Mouse (Mus musculus) forebrain, embryonic 12.5 days (tissue): ENCODE data around the gene St6galnac3. TPM values are rescaled to one million over a fixed set of nuclear protein-coding genes. Genes with fewer than 3 reads are reported as not detected.

Source experiments
- ATAC-seq: fragments of 200-750 bp; cut with Nextera tagmentation; 2 replicates; pipeline ENCODE4 v1.8.0; 2017; ENCODE audit warnings: moderate TSS enrichment; ENCODE audit not compliant: low FRiP score
- H3K27ac ChIP-seq: fragments of 300-500 bp; sonication (generic); 2 replicates; pipeline ENCODE4 v1.5.1; 2016; ENCODE audit warnings: mild to moderate bottlenecking
- H3K27me3 ChIP-seq: fragments of 300-500 bp; sonication (generic); 2 replicates; pipeline ENCODE4 v1.6.1; 2016; ENCODE audit warnings: mild to moderate bottlenecking
- H3K36me3 ChIP-seq: fragments of 300-500 bp; sonication (generic); replicated peaks from 2 replicates; pipeline ENCODE4 v1.6.1; 2016; ENCODE audit warnings: mild to moderate bottlenecking
- H3K4me1 ChIP-seq: fragments of 300-500 bp; sonication (generic); 2 replicates; pipeline ENCODE4 v1.6.1; 2016
- H3K4me2 ChIP-seq: fragments of 300-500 bp; sonication (generic); 2 replicates; pipeline ENCODE4 v1.6.1; 2016; ENCODE audit warnings: mild to moderate bottlenecking, moderate library complexity
- H3K4me3 ChIP-seq: fragments of 300-500 bp; sonication (generic); replicated peaks from 2 replicates; pipeline ENCODE4 v1.5.1; 2016; ENCODE audit warnings: mild to moderate bottlenecking
- H3K9ac ChIP-seq: fragments of 300-500 bp; sonication (generic); 2 replicates; pipeline ENCODE4 v1.6.1; 2016; ENCODE audit warnings: mild to moderate bottlenecking
- H3K9me3 ChIP-seq: fragments of 300-500 bp; sonication (generic); 2 replicates; pipeline ENCODE4 v1.6.1; 2016
- WGBS: fragments of 180-500 bp; shearing (Covaris S2); methylation state at CpG from one replicate; pipeline ENCODE4 v1.1.7; 2016; 5-methylcytosine and 5-hydroxymethylcytosine counted together
- polyA plus RNA-seq: library from polyadenylated mRNA; unstranded; fragments of >200 nt; fragmentation: Nextera tagmentation; extraction: Ambion mirVana; gene quantifications from 2 replicates; pipeline ENCODE4 v1.2.1, GENCODE M21; 2016

St6galnac3 gene
- polyA plus RNA-seq, 1 experiment from 2014 or later: 26.9 TPM

- no peaks in the 10 kb centered on the region for H3K9me3 ChIP-seq
- ATAC-seq: no peak
- 93% methylated on average over 5 of the region's 5 CpGs for WGBS
- H3K27ac ChIP-seq: no peak overlapping the region
- H3K4me3 ChIP-seq: no peak overlapping the region
- no peak overlapping the region for H3K9ac ChIP-seq
- H3K36me3 ChIP-seq: no peaks in the 10 kb centered on the region
- no peaks in the 10 kb centered on the region for H3K4me1 ChIP-seq
- no peak overlapping the region for H3K4me2 ChIP-seq
- no peaks in the 10 kb centered on the region for H3K27me3 ChIP-seq
Observed at GRCm38 (mm10) chr3:153204046-153204445, 520.9 kb downstream of the St6galnac3 start.

- H3K27ac ChIP-seq: no peak overlapping the region
- H3K9ac ChIP-seq: no peak overlapping the region
- ATAC-seq: no peak
- H3K4me2 ChIP-seq: no peak overlapping the region
- H3K36me3 ChIP-seq: no peaks in the 10 kb centered on the region
- no peak overlapping the region for H3K4me3 ChIP-seq
- no peaks in the 10 kb centered on the region for H3K27me3 ChIP-seq
- no peaks in the 10 kb centered on the region for H3K9me3 ChIP-seq
- no peaks in the 10 kb centered on the region for H3K4me1 ChIP-seq
- 93% methylated on average over 10 of the region's 10 CpGs for WGBS
Observed at GRCm38 (mm10) chr3:153201835-153202234, 523.1 kb downstream of the St6galnac3 start.

GRCm38 (mm10) chr3:153200801-153201200 is 524.2 kb downstream of the St6galnac3 start:
- H3K4me3 ChIP-seq: no peak overlapping the region
- 92% methylated on average over 12 of the region's 12 CpGs for WGBS
- no peaks in the 10 kb centered on the region for H3K4me1 ChIP-seq
- H3K27me3 ChIP-seq: no peaks in the 10 kb centered on the region
- no peaks in the 10 kb centered on the region for H3K9me3 ChIP-seq
- H3K36me3 ChIP-seq: no peaks in the 10 kb centered on the region
- H3K27ac ChIP-seq: no peak overlapping the region
- H3K4me2 ChIP-seq: no peak overlapping the region
- no peak for ATAC-seq
- H3K9ac ChIP-seq: no peak overlapping the region

GRCm38 (mm10) chr3:153200076-153200475 is 524.9 kb downstream of the St6galnac3 start:
- 93% methylated on average over 11 of the region's 11 CpGs for WGBS
- H3K27me3 ChIP-seq: no peaks in the 10 kb centered on the region
- ATAC-seq: no peak

GRCm38 (mm10) chr3:153199251-153199650 is 525.7 kb downstream of the St6galnac3 start:
- Histone ChIP-seq H3K9ac (no peak overlapping the region), H3K4me2 (no peak overlapping the region), H3K27ac (no peak overlapping the region), H3K9me3 (no peaks in the 10 kb centered on the region), H3K4me3 (no peak overlapping the region), H3K36me3 (no peaks in the 10 kb centered on the region), H3K4me1 (no peaks in the 10 kb centered on the region), H3K27me3 (no peaks in the 10 kb centered on the region)
- WGBS: 82% methylated on average over 8 of the region's 8 CpGs
- no peak for ATAC-seq

More at GRCm38 (mm10) chr3:153200076-153200475, 524.9 kb downstream of the St6galnac3 start:
- Histone ChIP-seq H3K27ac (no peak overlapping the region), H3K4me2 (no peak overlapping the region), H3K4me1 (no peaks in the 10 kb centered on the region), H3K36me3 (no peaks in the 10 kb centered on the region), H3K4me3 (no peak overlapping the region), H3K9ac (no peak overlapping the region), H3K9me3 (no peaks in the 10 kb centered on the region)

GRCm38 (mm10) chr3:153198514-153198913 is 526.5 kb downstream of the St6galnac3 start:
- ATAC-seq: no peak
- H3K4me2 ChIP-seq: no peak overlapping the region
- WGBS: 85% methylated on average over 4 of the region's 4 CpGs

GRCm38 (mm10) chr3:153193025-153193424 is 531.9 kb downstream of the St6galnac3 start:
- no peak overlapping the region for H3K9ac ChIP-seq
- no peak overlapping the region for H3K27ac ChIP-seq
- WGBS: 78% methylated on average over 7 of the region's 7 CpGs
- no peaks in the 10 kb centered on the region for H3K27me3 ChIP-seq
- no peak for ATAC-seq
- H3K4me2 ChIP-seq: no peak overlapping the region
- H3K4me3 ChIP-seq: no peak overlapping the region
- no peaks in the 10 kb centered on the region for H3K9me3 ChIP-seq
- H3K36me3 ChIP-seq: no peaks in the 10 kb centered on the region
- H3K4me1 ChIP-seq: no peaks in the 10 kb centered on the region

More at GRCm38 (mm10) chr3:153198514-153198913, 526.5 kb downstream of the St6galnac3 start:
- no peaks in the 10 kb centered on the region for H3K27me3 ChIP-seq
- H3K9me3 ChIP-seq: no peaks in the 10 kb centered on the region
- no peak overlapping the region for H3K9ac ChIP-seq
- no peak overlapping the region for H3K27ac ChIP-seq
- no peaks in the 10 kb centered on the region for H3K4me1 ChIP-seq
- H3K36me3 ChIP-seq: no peaks in the 10 kb centered on the region
- H3K4me3 ChIP-seq: no peak overlapping the region

GRCm38 (mm10) chr3:153190742-153191141 is 534.2 kb downstream of the St6galnac3 start:
- WGBS: 77% methylated on average over 2 of the region's 2 CpGs
- H3K4me3 ChIP-seq: no peak overlapping the region
- no peak overlapping the region for H3K27ac ChIP-seq
- no peak overlapping the region for H3K9ac ChIP-seq
- no peak overlapping the region for H3K4me2 ChIP-seq
- H3K9me3 ChIP-seq: no peaks in the 10 kb centered on the region
- H3K4me1 ChIP-seq: no peaks in the 10 kb centered on the region
- no peak for ATAC-seq
- no peaks in the 10 kb centered on the region for H3K36me3 ChIP-seq
- no peaks in the 10 kb centered on the region for H3K27me3 ChIP-seq

GRCm38 (mm10) chr3:153189685-153190467 is 535.1 kb downstream of the St6galnac3 start:
- ATAC-seq: no peak
- Histone ChIP-seq H3K9ac (no peak overlapping the region), H3K4me2 (no peak overlapping the region), H3K27ac (no peak overlapping the region), H3K4me3 (no peak overlapping the region), H3K27me3 (no peaks in the 10 kb centered on the region), H3K9me3 (no peaks in the 10 kb centered on the region), H3K36me3 (no peaks in the 10 kb centered on the region), H3K4me1 (no peaks in the 10 kb centered on the region)
- 90% methylated on average over 6 of the region's 6 CpGs for WGBS

GRCm38 (mm10) chr3:153188224-153188623 is 536.8 kb downstream of the St6galnac3 start:
- 81% methylated on average over 2 of the region's 2 CpGs for WGBS

GRCm38 (mm10) chr3:153185117-153185516 is 539.9 kb downstream of the St6galnac3 start:
- no peaks in the 10 kb centered on the region for H3K36me3 ChIP-seq
- no peaks in the 10 kb centered on the region for H3K27me3 ChIP-seq
- ATAC-seq: no peak
- H3K4me1 ChIP-seq: no peaks in the 10 kb centered on the region
- no peak overlapping the region for H3K4me3 ChIP-seq
- WGBS: 83% methylated on average over 3 of the region's 3 CpGs
- H3K9me3 ChIP-seq: no peaks in the 10 kb centered on the region
- H3K27ac ChIP-seq: no peak overlapping the region
- no peak overlapping the region for H3K9ac ChIP-seq
- H3K4me2 ChIP-seq: no peak overlapping the region

More at GRCm38 (mm10) chr3:153188224-153188623, 536.8 kb downstream of the St6galnac3 start:
- Histone ChIP-seq H3K9ac (no peak overlapping the region), H3K4me2 (no peak overlapping the region), H3K9me3 (no peaks in the 10 kb centered on the region), H3K36me3 (no peaks in the 10 kb centered on the region), H3K27ac (no peak overlapping the region), H3K4me3 (no peak overlapping the region), H3K27me3 (no peaks in the 10 kb centered on the region), H3K4me1 (no peaks in the 10 kb centered on the region)
- ATAC-seq: no peak

- no peak overlapping the region for H3K4me3 ChIP-seq
- H3K9me3 ChIP-seq: no peaks in the 10 kb centered on the region
- no peaks in the 10 kb centered on the region for H3K36me3 ChIP-seq
- ATAC-seq: no peak
- no peak overlapping the region for H3K4me2 ChIP-seq
- no peak overlapping the region for H3K27ac ChIP-seq
- H3K4me1 ChIP-seq: peaks cover 4% of the 10 kb centered on the region; the same call in 1 of the 2 replicates
- H3K27me3 ChIP-seq: no peaks in the 10 kb centered on the region
- WGBS: 58% methylated on average over 6 of the region's 6 CpGs
- H3K9ac ChIP-seq: no peak overlapping the region
Observed at GRCm38 (mm10) chr3:153181242-153181641, 543.7 kb downstream of the St6galnac3 start.

GRCm38 (mm10) chr3:153176749-153177148 is 548.2 kb downstream of the St6galnac3 start:
- no peak overlapping the region for H3K27ac ChIP-seq
- no peaks in the 10 kb centered on the region for H3K36me3 ChIP-seq
- no peaks in the 10 kb centered on the region for H3K27me3 ChIP-seq
- ATAC-seq: 0 out of 2 replicates have a peak, but pooled peaks have one; percentile 64
- H3K4me2 ChIP-seq: no peak overlapping the region
- H3K9ac ChIP-seq: no peak overlapping the region
- 62% methylated on average over 4 of the region's 4 CpGs for WGBS
- H3K4me3 ChIP-seq: no peak overlapping the region
- no peaks in the 10 kb centered on the region for H3K9me3 ChIP-seq
- H3K4me1 ChIP-seq: peaks cover 8% of the 10 kb centered on the region; the same call in 1 of the 2 replicates
